Mouse (Mus musculus) lung, adult 2 months (tissue): Measurements from ENCODE around the gene Rnf130. TPM values are rescaled to one million over a fixed set of nuclear protein-coding genes. Genes with fewer than 3 reads are reported as not detected.
A peak's percentile ranks its signal among the peaks of the same experiment; 100 is the strongest.

ENCODE experiments used
- DNase-seq: peaks from one replicate; pipeline ENCODE4 v3.0.0; 2022
- H3K4me1 ChIP-seq: fragments of 200-500 bp; 2 replicates; pipeline ENCODE4 v1.6.1; 2011; ENCODE audit warnings: low read length; ENCODE audit not compliant: control insufficient read depth, insufficient read depth
- H3K4me3 ChIP-seq: fragments of 200-500 bp; replicated peaks from 2 replicates; pipeline ENCODE3; 2011; ENCODE audit warnings: low read depth, mild to moderate bottlenecking, control low read depth, low read length; ENCODE audit errors: extremely low read depth
- CTCF ChIP-seq: fragments of 200-500 bp; IDR thresholded peaks from 2 replicates; pipeline ENCODE4 v1.5.1; 2011; ENCODE audit warnings: mild to moderate bottlenecking, low read length, control low read depth; ENCODE audit not compliant: insufficient read depth
- POLR2A ChIP-seq: fragments of 200-500 bp; IDR thresholded peaks from 2 replicates; pipeline ENCODE4 v1.6.1; 2011; ENCODE audit warnings: low read depth, mild to moderate bottlenecking, control low read depth, low read length, borderline replicate concordance; ENCODE audit errors: extremely low read depth
- WGBS: fragments of 180-500 bp; shearing (Covaris S2); methylation state at CpG from one replicate; pipeline ENCODE4 v1.1.7; 2018; 5-methylcytosine and 5-hydroxymethylcytosine counted together
- polyA plus RNA-seq: library from polyadenylated mRNA; depleted of rRNA; stranded (reverse); fragments of >200 nt; gene quantifications from 2 replicates; pipeline ENCODE4 v1.2.3, GENCODE M21; 2012

Rnf130 gene
- polyA plus RNA-seq, 1 experiment = 38.9 TPM

GRCm38 (mm10) chr11:49986277-49987036 is 38.7 kb upstream of the Rnf130 start:
- WGBS = 21% methylated on average over 10 of the region's 10 CpGs
- TF ChIP-seq CTCF = peak; percentile 81
- no peak for TF ChIP-seq POLR2A
- peak; percentile 21 for DNase-seq
- no peaks in the 10 kb centered on the region for H3K4me1 ChIP-seq
- H3K4me3 ChIP-seq = no peak overlapping the region

DNA sequence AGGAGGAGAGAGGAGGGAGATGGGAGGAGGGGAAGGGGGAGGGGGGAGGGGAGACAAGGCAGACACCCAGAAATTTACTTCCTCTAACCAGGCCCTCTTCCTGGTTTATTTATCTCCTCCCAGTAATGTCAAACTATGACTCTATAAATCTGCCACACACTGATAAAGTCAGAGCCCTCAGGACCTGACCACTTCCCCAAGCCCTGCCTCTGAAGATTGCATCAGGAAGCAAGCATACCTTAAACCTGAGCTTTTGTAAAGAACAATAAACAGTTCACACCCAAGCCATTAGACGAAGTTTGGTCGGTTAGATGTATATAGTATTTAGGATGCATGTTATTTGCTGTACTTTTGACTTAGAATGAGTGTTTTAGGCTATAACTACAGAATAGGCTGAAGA is 30.6 kb upstream of the Rnf130 start:
- whole genome bisulfite sequencing = 19% methylated on average over 2 of the region's 2 CpGs
- DNase-seq = no peak

DNA sequence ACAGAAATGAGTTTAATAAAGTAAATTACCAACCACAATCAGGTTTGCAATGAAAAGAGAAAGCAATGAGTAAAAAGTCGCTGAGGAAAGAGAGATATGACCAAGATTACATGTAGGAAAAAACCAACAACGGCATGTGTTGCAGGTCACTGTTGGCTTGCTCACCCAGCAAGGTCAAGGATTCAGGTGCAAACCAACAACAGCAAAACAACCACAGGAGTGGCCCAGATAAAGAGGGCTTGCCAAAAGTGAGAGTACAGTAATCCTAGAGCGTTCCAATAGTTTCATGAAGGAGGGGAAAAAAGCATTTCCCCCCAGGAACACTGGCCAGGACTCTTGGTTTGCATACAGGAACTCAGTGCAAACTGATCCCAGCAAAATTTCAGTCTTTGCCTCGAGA is 28.7 kb upstream of the Rnf130 start:
- no peaks in the 10 kb centered on the region for H3K4me1 ChIP-seq
- DNase-seq = no peak
- H3K4me3 ChIP-seq = no peak overlapping the region
- WGBS = 68% methylated on average over 4 of the region's 4 CpGs
- TF ChIP-seq CTCF = no peak
- TF ChIP-seq POLR2A = no peak

More for the DNA sequence above, 30.6 kb upstream of the Rnf130 start:
- TF ChIP-seq CTCF = no peak
- TF ChIP-seq POLR2A = no peak
- no peak overlapping the region for H3K4me3 ChIP-seq
- H3K4me1 ChIP-seq = no peaks in the 10 kb centered on the region

GRCm38 (mm10) chr11:49997321-49997720 is 27.8 kb upstream of the Rnf130 start:
- TF ChIP-seq CTCF = no peak
- no peak for TF ChIP-seq POLR2A
- H3K4me1 ChIP-seq = no peaks in the 10 kb centered on the region
- H3K4me3 ChIP-seq = no peak overlapping the region
- WGBS = 30% methylated on average over 5 of the region's 5 CpGs
- no peak for DNase-seq

GRCm38 (mm10) chr11:50002853-50003252 is 22.3 kb upstream of the Rnf130 start:
- 80% methylated on average over 4 of the region's 4 CpGs for WGBS
- TF ChIP-seq CTCF = no peak
- TF ChIP-seq POLR2A = no peak
- H3K4me3 ChIP-seq = no peak overlapping the region
- no peaks in the 10 kb centered on the region for H3K4me1 ChIP-seq
- DNase-seq = no peak

GRCm38 (mm10) chr11:50007776-50008175 is 17.4 kb upstream of the Rnf130 start:
- Histone ChIP-seq H3K4me1 (no peaks in the 10 kb centered on the region), H3K4me3 (no peak overlapping the region)
- DNase-seq = no peak
- WGBS = 84% methylated on average over 10 of the region's 10 CpGs
- TF ChIP-seq CTCF = no peak
- no peak for TF ChIP-seq POLR2A

- DNase-seq = no peak
- Histone ChIP-seq H3K4me3 (no peak overlapping the region), H3K4me1 (no peaks in the 10 kb centered on the region)
- WGBS = 61% methylated on average over 5 of the region's 5 CpGs
- TF ChIP-seq POLR2A = no peak
- TF ChIP-seq CTCF = no peak
Observed at GRCm38 (mm10) chr11:50008231-50008630, 16.9 kb upstream of the Rnf130 start.

DNA sequence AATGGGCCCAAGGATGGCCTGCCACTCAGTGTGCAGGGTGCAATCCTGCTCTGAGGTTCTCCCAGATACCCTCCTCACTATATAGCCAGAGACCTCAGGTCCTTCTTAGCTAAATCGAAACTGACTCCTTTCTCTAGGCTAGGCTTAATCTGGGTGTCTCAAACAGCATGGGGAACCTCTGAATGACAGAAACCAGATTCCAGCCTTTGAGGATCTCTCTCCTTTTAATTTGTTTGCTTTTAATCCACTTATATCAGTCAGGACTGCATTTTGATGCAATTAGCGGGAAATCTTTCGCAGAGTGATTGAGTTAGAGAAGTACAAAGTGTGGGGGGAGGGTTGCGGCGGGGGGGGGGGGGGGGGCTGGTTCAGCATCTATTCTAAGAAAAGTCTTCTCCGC is 12.1 kb upstream of the Rnf130 start:
- DNase-seq = no peak
- WGBS = 82% methylated on average over 6 of the region's 6 CpGs
- TF ChIP-seq CTCF = no peak
- no peak for TF ChIP-seq POLR2A
- Histone ChIP-seq H3K4me3 (no peak overlapping the region), H3K4me1 (no peaks in the 10 kb centered on the region)

DNA sequence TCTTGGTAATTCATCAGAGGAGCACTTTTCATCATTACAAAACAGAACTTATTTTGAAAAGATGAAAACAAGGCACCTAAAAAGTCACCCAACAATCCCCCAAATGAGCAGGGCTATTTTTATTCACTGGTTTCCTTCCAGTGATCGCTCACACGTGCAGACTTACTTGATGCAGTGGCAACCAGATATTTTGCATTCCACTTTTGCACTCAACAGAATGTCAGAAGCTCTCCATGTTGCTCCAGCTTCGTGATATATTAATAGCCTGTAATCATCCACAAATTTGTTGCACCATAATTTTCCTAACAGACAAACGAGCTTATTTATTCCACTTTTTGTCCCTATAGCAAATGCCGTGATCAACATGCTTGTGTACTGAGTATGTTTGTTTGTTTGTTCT is 8.6 kb upstream of the Rnf130 start:
- no peak for DNase-seq
- H3K4me1 ChIP-seq = no peaks in the 10 kb centered on the region
- 51% methylated on average over 5 of the region's 5 CpGs for WGBS
- H3K4me3 ChIP-seq = no peak overlapping the region
- no peak for TF ChIP-seq CTCF
- TF ChIP-seq POLR2A = no peak

GRCm38 (mm10) chr11:50017511-50017910 is 7.6 kb upstream of the Rnf130 start:
- H3K4me3 ChIP-seq = no peak overlapping the region
- H3K4me1 ChIP-seq = no peaks in the 10 kb centered on the region
- 47% methylated on average over 7 of the region's 7 CpGs for WGBS
- DNase-seq = no peak
- no peak for TF ChIP-seq POLR2A
- no peak for TF ChIP-seq CTCF
